Mouse (Mus musculus): Measurements from ENCODE around the gene Tmem17. TPM values are rescaled to one million over a fixed set of nuclear protein-coding genes. Genes with fewer than 3 reads are reported as not detected.

Tmem17 gene
- 4.6 TPM for polyA plus RNA-seq (2014; fragmentation: Illumina TruSeq; extraction: RNeasy Lipid Tissue Mini Kit (QIAGEN cat#74804); ENCODE audit: low read depth, low replicate concordance)

GRCm38 (mm10) chr11:22512038-22513001 lies at the start of gene Tmem17:
Tmem17 (plus strand) TSS chr11:22512088.

Other genes starting within 250 kb of the Tmem17 start
- 12.7 TPM for gene Ehbp1, start 169.8 kb upstream of the Tmem17 start, polyA plus RNA-seq (2014; fragmentation: Illumina TruSeq; extraction: RNeasy Lipid Tissue Mini Kit (QIAGEN cat#74804); ENCODE audit: low read depth, low replicate concordance)